Mouse (Mus musculus) olfactory bulb, adult 2 months (tissue): ENCODE results near the gene Nfib.

Experiments
- CTCF ChIP-seq: fragments of 200-500 bp; IDR thresholded peaks from 2 replicates; pipeline ENCODE4 v1.5.1; 2012; ENCODE audit warnings: low read depth, mild to moderate bottlenecking, low read length, moderate library complexity; ENCODE audit not compliant: insufficient read depth
- POLR2A ChIP-seq: fragments of 200-500 bp; IDR thresholded peaks from 2 replicates; pipeline ENCODE4 v1.6.1; 2012; ENCODE audit warnings: mild to moderate bottlenecking, low read depth, low read length, moderate library complexity; ENCODE audit not compliant: insufficient read depth

DNA sequence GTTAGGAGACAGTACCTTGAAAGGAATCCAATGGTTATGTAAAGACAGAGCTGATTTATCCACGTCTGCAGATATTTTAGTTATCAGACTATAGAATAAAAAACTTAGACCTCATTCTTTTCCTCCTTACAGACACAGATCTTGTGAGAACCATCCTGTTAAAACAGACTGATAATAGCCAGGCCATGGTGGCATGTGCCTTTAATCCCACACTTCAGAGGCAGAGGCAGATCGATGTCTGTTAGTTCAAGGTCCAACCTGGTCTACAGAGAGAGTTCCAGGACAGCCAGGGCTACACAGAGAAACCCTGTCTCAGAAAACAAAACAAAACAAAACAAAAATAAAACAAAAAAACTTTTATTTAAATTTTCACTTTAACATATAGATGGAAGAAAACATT is 264.9 kb downstream of the Nfib start:
- no peak for TF ChIP-seq CTCF
- TF ChIP-seq POLR2A: no peak
